In the genomic region with DNA sequence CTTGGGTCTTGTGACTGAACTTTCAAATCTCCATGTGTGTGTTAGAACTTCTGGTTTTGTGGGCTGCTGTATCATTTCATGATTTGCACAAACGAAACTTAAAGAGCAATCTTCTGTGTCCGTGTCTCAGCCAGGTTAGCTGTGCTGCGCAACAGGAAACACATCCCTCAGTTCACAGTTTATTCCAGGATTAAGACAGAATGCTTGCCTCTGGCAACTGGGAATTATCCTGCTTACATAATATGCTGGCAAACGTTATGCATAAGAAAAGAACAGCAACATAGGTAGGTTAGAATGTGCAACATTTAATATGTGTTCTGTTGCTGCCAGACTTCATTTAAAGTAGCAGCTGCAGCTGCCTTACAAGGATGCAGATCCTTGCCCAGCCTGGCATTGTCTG, we compare ENCODE assay signal across 20 mouse cellular contexts. TPM values are rescaled to one million over a fixed set of nuclear protein-coding genes. Genes with fewer than 3 reads are reported as not detected.
DNase-seq lines count a peak whose midpoint lies in the region; TF ChIP-seq lines count a peak whose summit lies in the region.
"Had no signal": no experiment of that assay in that cellular context is flagged by ENCODE, and none has a peak within 500 bp of the region (broad histone marks: within the 10 kb centered on the region; RNA-seq: fewer than 3 reads in every experiment).

No protein-coding gene starts in this region.

- peak overlapping the region; percentile 56 for H3K27ac ChIP-seq in layer of hippocampus, adult 2 months
- no peak overlapping the region for H3K27ac ChIP-seq in embryonic facial prominence, embryonic 10.5 days (replicated peaks)
- H3K27ac ChIP-seq: embryonic facial prominence, embryonic 13.5 days; forebrain, embryonic 15.5 days; heart, embryonic 10.5 days; hindbrain, embryonic 12.5 days had no signal

- H3K4me3 ChIP-seq in layer of hippocampus, adult 2 months: no peak overlapping the region
- no peak overlapping the region for H3K4me3 ChIP-seq in myocyte
- no peak overlapping the region for H3K4me3 ChIP-seq in embryonic facial prominence, embryonic 10.5 days
- H3K4me3 ChIP-seq: embryonic facial prominence, embryonic 13.5 days; forebrain, embryonic 15.5 days; heart, embryonic 10.5 days; hindbrain, embryonic 12.5 days had no signal

- H3K4me2 ChIP-seq in myocyte (ENCODE audit: low read depth): peak overlapping the region; percentile 19
- H3K4me2 ChIP-seq: embryonic facial prominence, embryonic 13.5 days; forebrain, embryonic 15.5 days; hindbrain, embryonic 12.5 days had no signal

- H3K9me3 ChIP-seq in embryonic facial prominence, embryonic 10.5 days: no peaks in the 10 kb centered on the region
- H3K9me3 ChIP-seq: embryonic facial prominence, embryonic 13.5 days; forebrain, embryonic 15.5 days; heart, embryonic 10.5 days; hindbrain, embryonic 12.5 days had no signal

- H3K27me3 ChIP-seq in myocyte (ENCODE audit: control insufficient read depth, insufficient read depth, insufficient read length): no peaks in the 10 kb centered on the region
- no peaks in the 10 kb centered on the region for H3K27me3 ChIP-seq in embryonic facial prominence, embryonic 10.5 days (replicated peaks; ENCODE audit: low read depth, poor library complexity, severe bottlenecking)
- H3K27me3 ChIP-seq: embryonic facial prominence, embryonic 13.5 days; forebrain, embryonic 15.5 days; hindbrain, embryonic 12.5 days had no signal

- 72% methylated on average over 4 of the region's 4 CpGs for WGBS in embryonic facial prominence, embryonic 10.5 days

- DNase-seq in cerebellum, adult 9-10 months: peak; percentile 1
- DNase-seq in cerebellum, adult 9-11 months: no peak
- DNase-seq in layer of hippocampus, adult 2 months (ENCODE audit: low spot score in 2 of 2): no peak
- DNase-seq in layer of hippocampus, postnatal 10 days (ENCODE audit: low spot score in 2 of 2): no peak
- DNase-seq in adipocyte (ENCODE audit: low spot score): peak; percentile 19
- no peak for DNase-seq in left cerebral cortex, postnatal 10 days (ENCODE audit: extremely low spot score in 1 of 2, low spot score in 2 of 2)
- no peak for DNase-seq in embryonic facial prominence, embryonic 10.5 days (ENCODE audit: low spot score)
- DNase-seq: adrenal gland, adult 2 months; adrenal gland, postnatal 25 days; B cell, adult 2 months; gastrocnemius, postnatal 25 days; heart, adult 18-20 months; heart, postnatal 10 days; heart, postnatal 4 days had no signal

- intact Hi-C loops in left cerebral cortex, postnatal 10 days (cut with DNase I): no loop called here

- TF ChIP-seq POLR2A in myocyte (IDR thresholded peaks at IDR 0.05; ENCODE audit: insufficient read length, low read depth): no peak

- TF ChIP-seq CTCF in layer of hippocampus, adult 2 months (conservative IDR thresholded peaks at IDR 0.05): no peak

- no peaks in the 10 kb centered on the region for H3K36me3 ChIP-seq in myocyte (ENCODE audit: control insufficient read depth, insufficient read depth)
- H3K36me3 ChIP-seq in embryonic facial prominence, embryonic 10.5 days (replicated peaks): no peaks in the 10 kb centered on the region
- H3K36me3 ChIP-seq: embryonic facial prominence, embryonic 13.5 days; forebrain, embryonic 15.5 days; heart, embryonic 10.5 days; hindbrain, embryonic 12.5 days had no signal

- H3K4me1 ChIP-seq in embryonic facial prominence, embryonic 10.5 days: no peaks in the 10 kb centered on the region
- H3K4me1 ChIP-seq: forebrain, embryonic 15.5 days; heart, embryonic 10.5 days; hindbrain, embryonic 12.5 days had no signal

- H3ac ChIP-seq in myocyte (ENCODE audit: control insufficient read depth, insufficient read length): no peak overlapping the region

- no peaks in the 10 kb centered on the region for H3K79me2 ChIP-seq in myocyte (ENCODE audit: control insufficient read depth, insufficient read depth)

TF ChIP-seq in myocyte, 11 proteins besides CTCF, POLR2A, EP300 and RAD21:
- TF ChIP-seq TCF3 (IDR thresholded peaks at IDR 0.05; ENCODE audit: insufficient read length, low read depth) (no peak), TCF12 (IDR thresholded peaks at IDR 0.05; ENCODE audit: insufficient read depth, poor library complexity, severe bottlenecking) (no peak), REST (IDR thresholded peaks at IDR 0.05; ENCODE audit: insufficient read depth, insufficient read length) (no peak), MYOG (IDR thresholded peaks at IDR 0.05; ENCODE audit: control insufficient read depth in 1 of 3, insufficient read depth in 1 of 3, insufficient read length in 2 of 3, low read depth in 2 of 3) (no peak), CEBPB (IDR thresholded peaks at IDR 0.05; ENCODE audit: insufficient read depth, poor library complexity, severe bottlenecking) (no peak), MYOD1 (IDR thresholded peaks at IDR 0.05; ENCODE audit: control insufficient read depth in 1 of 3, insufficient read length in 2 of 3, low read depth in 2 of 3) (no peak), E2F4 (IDR thresholded peaks at IDR 0.05; ENCODE audit: insufficient read depth) (no peak)
TF ChIP-seq in myocyte: peak in this region for 0.

RNA-seq across cellular contexts. Expression of gene Plscr4, which starts 10.6 kb away (rescaled TPM):
- total RNA-seq in layer of hippocampus, adult 2 months (2021): 1 to 10 TPM; 3.7 to 4.0 TPM
- total RNA-seq in layer of hippocampus, postnatal 10 days (2021): 1 to 10 TPM; 2.0 to 2.1 TPM
- polyA plus RNA-seq in myocyte (2012; fragmentation: generic; extraction: Trizol): 3.4 TPM
- 1 to 10 TPM in 1 of 2 experiments, under 1 TPM in 1; 0.66 to 1.1 TPM for total RNA-seq in left cerebral cortex, postnatal 10 days (2021)
- polyA plus RNA-seq in embryonic facial prominence, embryonic 10.5 days (2016; fragmentation: Nextera tagmentation; extraction: Ambion mirVana): 0.79 and 0.98 TPM in 2 replicates
- total RNA-seq: MEL had no signal

Comparison
In these comparisons a context has a peak if more than half of its experiments do, and no peak if none do; other contexts are left out.
1. DNase-seq: peak in cerebellum, adult 9-10 months (single experiment) and adipocyte (single experiment); none in cerebellum, adult 9-11 months (single experiment), layer of hippocampus, adult 2 months (0 of 2), layer of hippocampus, postnatal 10 days (0 of 2), left cerebral cortex, postnatal 10 days (0 of 2) and embryonic facial prominence, embryonic 10.5 days (single experiment).